Mouse (Mus musculus): ENCODE data around the gene Pik3cd.

The Pik3cd gene

DNA sequence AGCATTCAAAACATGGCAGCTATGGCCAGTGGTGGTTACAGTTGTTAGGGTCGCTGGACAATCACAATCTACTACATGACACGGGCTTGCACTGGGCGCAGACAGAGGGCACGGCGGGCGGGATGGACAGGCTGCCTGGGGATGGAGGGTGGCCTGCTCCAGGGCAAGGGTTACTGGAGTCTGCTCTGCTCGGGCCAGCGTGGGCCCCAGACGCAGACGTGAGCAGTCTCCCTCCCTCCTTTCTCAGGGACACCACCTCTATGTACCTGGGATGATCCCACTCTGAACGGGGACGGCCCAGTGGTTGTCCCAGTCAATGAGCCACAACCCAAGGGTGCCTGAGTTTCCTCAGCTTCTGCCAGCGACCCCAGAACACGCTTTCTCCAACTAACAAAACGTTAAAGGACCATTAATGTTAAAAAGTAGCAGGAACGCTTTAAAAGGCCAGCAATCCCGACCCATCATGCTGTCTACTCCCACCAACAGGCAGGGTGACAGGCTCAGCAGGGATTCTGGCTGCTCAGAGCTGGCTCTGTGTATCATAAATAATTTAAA is 22.6 kb upstream of the Pik3cd start:
- no peak for DNase-seq (ENCODE audit: low spot score)

DNA sequence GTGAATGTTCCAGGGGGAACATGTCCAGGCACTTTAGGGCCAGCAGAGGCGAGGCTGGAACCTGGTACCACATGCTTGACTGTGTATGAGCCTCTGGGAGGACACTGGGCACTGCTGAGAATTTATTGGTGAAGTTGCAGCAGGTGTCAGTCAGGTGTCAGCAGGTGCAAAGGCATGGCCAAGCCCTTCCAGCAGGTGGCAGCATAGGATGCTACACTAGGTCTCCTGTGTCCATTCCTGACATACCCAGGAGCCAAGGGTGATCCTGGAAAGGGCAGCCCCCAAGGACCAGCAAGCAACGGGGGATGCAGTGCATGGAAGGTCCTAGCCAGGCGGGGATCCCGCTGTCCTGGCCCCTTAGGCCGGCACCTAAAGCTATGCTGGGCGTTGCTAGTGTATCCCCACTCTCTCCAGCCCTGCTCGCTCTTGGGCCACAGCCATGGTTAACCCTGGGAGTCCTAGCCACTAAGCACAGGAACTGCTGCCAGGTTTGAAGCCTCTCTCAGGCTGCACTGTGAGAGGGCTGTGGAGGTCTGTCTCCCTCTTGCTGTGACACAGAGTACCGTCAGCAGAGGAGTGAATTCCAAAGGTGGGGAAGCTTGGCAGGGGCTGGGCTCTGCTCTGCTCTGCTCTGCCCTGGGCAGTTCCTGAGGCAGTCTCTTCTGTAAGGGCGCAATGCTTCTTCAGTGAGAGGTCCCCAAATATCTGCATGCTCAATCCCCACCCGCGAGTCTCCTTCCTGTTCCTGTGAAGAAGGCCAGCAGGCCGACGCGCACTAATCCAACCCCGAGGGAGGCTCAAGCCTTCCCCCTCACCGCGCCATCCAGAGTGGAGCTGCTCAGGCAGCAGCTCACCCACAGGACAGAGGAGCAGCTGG is 21.7 kb upstream of the Pik3cd start:
- no peak for DNase-seq (ENCODE audit: low spot score)

DNA sequence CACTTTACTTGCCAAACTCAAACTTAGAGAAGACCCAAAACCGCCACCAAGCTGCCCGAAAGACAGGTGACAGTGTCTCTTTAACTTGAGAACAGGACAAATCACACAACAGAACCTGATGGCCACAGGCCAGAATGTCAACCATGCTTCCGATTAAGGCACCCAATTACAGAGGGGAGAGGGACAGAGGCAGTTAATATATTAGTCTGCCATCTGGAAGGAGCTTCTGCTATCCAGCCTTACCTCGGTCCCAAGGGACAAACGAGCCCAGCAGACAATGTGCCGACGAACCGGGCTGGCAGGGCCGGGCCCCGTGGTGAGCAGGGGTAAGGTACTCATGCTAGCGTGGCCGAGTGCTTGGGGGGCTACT is 20.6 kb upstream of the Pik3cd start:
- DNase-seq (ENCODE audit: low spot score): no peak

DNA sequence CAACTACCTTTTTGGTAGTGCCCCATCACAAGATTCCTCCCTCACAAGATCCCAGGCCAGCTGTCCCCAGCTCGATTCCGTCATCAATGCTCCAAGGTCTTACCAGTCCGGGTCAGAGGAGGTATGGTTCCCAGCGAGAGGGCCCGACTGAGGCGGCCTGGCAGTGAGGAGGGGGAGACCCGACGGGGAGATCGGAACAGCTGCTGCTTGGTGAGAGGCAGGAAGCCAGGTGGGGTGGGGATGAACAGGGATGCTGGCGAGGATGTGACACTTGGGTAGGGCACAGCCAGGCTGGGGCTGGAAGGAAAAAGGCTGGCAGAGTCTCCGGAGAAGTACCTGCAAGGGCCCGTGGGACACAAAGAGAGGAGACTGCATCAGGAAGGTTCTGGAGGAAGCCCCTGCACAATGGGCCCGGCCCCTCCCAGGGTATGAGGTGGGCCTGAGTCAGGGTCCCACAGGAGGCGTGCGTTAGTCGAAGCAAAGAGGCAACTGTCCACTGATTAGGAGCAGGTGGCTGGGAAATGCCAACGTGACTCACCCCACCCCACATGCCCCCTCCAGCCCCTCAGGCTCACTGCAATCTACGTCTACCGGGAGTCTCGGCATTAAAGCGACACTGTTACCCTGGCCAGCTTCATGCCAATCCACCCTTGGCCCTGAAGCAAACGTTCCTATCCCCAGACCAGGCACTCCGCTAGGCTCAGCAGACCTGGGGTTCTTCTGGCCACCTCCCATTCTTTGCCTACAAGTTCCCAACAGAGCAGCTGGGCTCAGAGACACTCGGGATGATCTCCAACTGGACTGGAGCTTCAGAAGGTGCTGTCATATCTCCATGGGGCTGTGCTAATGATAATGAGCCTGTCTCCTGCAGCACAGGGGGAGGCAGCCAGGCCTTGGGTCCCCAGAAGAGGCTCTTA is 20.0 kb upstream of the Pik3cd start:
- DNase-seq (ENCODE audit: low spot score): no peak

DNA sequence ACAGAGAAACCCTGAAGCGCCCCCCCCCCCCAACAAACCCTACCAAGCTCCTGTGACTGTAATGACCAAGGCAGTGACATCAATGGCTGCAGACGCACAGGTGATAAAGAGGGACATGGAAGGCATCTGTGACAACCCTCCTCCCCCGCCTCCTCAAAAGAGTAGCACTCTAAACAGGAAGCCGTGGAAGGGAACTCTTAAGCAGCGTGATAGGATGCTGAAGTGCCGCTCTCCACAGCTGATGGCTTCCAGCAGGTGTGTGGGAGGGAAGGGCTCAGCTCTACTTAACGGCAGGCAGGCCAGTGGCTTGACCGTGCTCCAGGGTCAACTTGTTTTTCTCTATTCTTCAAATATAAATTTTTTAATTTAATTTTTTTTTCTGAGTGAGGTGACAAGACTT is 18.8 kb upstream of the Pik3cd start:
- no peak for DNase-seq (ENCODE audit: low spot score)

DNA sequence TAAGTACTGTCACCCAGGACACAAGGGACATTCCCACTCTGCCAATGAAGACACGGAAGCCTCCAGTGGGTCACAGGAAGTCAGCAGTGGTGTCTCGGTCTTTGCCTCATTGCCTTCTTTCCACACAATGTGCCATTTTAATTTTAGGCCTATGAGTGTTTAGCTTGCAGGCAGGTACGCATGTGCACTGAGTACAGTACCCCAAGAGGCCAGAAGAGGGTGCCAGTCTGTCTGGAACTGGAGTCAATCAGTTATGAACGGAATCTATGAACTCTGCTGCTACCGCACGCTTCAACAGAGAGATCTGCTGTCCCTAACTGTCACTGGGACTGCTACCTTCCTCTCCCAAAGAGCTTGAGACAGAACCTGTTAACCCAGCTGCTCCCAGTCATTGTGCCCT is 17.3 kb upstream of the Pik3cd start:
- no peak for DNase-seq (ENCODE audit: low spot score)

DNA sequence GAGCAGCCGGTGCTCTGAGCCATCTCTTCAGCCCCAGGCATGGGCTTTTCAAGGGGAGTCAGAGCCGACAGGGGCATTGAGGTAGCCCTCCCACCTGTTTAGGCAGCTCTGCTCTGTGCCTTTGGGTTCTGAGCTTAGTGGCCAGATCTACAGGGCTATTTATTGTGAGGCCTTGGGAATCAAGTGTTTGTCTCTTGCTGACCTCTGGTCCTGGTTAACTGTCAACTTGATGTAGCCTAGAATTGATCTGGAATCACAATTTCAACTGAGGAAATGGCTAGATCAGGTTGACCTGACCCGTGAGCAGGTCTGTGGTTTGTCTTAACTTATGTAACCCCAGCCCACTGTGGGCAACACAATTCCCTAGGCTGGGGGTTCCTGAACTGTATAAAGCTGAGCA is 12.2 kb upstream of the Pik3cd start:
- DNase-seq (ENCODE audit: low spot score): no peak

DNA sequence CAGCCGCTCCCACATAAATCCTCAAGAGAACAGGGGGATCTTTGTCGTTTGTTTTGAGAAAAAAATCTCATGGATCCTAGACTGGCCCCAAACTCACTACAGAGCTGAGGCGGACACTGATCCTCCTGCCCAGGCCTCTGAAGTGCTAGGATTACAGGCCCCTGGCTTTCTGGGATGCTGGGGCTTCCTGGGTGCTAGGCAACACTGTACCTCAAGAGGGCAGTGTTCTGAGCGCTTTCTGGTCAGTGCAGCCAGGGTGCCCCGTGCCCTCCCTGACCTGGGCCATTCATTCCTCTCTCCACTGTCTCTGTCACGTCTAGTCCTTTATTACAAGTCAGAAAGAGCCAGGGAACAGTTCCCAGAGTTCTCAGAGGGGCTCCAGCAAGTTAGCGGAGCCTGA is 9.6 kb upstream of the Pik3cd start:
- no peak for DNase-seq (ENCODE audit: low spot score)

DNA sequence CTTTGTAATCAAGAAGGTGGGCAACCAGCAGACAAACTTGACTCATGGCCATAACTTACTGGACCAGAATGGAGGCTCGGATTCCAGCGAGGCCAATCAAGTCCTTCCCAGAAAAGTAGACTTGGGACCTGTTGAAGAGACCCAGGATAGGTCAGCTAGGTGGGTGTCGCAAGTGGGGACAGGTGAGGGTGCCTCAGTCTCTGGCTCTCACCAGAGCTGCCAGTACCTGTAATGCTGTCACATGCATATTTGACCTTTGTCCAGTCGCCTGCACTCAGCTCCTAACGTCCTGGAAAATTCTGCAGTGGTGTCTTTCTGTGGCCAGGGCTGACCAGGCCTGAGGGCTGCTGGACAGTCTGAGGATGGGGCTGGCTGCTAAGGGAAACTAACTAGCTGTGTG is 9.1 kb upstream of the Pik3cd start:
- DNase-seq (ENCODE audit: low spot score): no peak

DNA sequence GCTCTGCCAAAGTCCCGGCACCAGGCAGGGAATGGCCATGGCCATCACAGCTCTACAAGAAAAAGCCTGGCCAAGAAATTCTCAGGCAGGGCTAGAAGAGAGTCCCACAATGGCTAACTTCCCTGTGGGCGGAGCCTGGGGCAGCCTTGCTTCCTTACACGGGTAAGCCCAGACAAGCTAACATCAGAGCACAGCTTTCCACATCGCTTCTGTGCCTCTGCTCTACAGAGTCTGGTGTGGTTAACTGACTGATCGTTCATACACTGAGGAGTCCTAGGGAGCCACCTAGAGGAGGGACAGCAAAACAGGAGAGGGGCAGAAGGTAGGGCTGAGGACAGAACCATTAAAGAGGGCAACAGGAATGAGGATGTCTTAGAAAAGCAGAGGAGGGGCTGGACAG is 8.1 kb upstream of the Pik3cd start:
- DNase-seq (ENCODE audit: low spot score): peak; percentile 61

DNA sequence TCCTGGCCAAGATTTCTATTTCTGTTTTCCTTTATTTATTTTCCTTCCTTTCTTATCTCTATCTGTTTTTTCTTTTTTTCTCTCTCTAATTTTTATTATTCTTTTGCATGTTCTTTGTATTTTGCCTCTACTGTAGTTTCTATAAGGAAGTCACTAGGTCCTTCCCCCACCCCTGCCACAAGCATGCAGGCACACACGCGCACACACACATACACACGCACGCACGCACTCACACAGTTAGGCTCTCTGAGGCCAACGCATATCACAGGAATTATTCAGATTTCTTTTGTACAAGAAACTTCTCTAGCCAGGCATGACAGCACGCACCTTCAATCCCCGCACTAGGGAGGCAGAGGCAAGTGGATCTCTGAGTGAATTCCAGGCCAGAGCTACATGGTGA is 3.6 kb upstream of the Pik3cd start:
- DNase-seq (ENCODE audit: low spot score): no peak

DNA sequence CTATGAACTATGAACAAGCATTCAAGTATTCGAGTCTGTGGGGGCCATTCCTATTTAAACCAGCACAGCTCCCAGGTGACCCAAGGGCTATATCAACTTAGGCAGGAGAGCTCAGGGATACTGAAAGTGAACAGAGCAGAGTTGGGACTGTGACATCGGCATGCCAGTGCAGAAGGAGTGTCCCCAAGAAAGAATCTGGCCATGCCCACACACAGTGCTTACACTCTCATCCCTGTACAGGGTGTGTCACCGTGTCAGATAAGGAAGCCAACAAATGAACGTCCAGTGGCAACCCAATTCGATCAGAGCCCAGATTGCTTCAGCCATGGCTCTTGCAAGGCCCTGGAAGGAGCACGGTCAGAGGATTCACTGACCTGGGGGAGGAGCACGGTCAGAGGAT is 2.9 kb upstream of the Pik3cd start:
- DNase-seq (ENCODE audit: low spot score): no peak

DNA sequence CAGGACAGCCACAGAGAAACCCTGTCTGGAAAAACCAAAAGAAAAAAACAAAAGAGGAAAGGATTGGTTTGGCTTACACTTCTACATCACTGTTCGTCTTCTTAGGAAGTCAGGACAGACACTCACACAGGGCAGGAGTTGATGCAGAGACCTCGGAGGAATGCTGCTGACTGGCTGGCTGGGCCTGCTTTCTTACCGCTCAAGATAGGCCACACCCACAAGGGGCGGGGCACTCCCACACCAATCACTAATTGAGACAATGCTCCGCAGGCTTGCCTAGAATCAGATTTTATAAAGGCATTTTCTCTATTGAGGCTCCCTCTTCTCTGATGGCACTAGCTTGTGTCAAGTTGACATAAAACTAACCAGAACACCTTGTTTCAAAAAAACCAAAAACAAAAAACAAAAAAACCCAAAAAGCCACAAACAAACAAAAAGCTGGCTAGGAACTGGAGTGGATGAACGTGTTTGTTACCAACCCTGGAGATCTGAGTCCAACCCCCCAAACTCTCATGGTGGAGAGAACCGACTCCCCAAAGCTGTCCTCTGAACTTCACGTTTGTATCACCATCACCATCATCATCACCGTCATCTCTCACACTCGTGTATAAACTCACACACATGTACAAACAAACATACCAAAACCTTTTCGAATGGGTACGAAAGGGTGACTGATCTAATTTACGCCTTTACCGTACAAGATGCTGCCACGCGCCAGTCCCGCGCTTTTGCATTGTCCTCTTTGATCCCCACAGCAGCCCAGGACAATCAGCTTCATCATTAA is 753 bp downstream of the Pik3cd start:
- DNase-seq (ENCODE audit: low spot score): no peak

DNA sequence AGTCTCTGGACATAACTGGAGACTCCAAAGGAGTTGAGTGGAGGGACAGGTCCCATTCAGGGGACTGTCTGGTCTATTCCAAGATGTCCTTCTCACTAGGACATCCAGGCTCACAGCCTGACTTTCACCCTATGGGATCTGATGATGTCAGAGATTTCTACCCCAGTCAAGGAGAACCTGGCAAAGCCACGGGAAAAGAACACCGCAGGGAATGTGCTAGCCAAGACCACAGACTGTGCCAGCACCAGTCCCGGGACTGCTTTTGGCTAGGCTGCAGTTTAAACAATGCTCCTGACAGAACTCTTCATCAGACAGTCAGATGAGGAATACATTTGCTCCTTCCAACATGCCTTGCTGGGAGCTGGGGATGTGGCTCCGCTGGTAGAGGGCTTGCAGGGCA is 2.4 kb downstream of the Pik3cd start:
- no peak for DNase-seq (ENCODE audit: low spot score)

DNA sequence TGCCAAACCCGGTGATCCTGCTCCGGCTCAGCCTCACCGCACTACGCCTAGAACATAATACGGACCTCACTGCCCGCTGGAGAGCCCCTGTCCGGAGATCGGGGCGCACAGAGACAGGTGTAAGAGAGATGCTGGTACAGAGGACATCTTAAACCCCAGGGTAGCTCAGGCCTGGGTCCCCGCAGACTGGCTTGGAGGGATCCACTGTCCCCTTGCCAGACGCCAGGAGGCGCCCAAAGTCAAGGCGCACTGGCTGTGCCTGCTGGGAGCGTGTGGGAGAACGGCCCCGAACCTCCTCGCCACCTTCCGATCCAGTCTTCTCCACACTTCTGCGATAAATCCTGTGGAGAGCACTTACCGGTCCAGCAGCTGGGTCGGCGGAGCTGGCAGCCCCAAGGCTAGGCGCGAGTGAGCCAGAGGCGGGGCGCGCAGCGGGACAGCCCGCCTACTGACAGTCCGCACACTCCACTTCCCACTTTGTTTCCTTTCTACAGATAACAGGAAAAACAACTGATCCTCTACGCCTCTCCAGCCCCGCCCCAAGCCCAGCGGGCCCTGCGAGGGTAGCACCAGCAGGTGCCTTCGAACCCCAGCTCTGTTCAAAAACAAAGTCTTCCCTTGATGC is 4.1 kb downstream of the Pik3cd start:
- DNase-seq (ENCODE audit: low spot score): no peak

DNA sequence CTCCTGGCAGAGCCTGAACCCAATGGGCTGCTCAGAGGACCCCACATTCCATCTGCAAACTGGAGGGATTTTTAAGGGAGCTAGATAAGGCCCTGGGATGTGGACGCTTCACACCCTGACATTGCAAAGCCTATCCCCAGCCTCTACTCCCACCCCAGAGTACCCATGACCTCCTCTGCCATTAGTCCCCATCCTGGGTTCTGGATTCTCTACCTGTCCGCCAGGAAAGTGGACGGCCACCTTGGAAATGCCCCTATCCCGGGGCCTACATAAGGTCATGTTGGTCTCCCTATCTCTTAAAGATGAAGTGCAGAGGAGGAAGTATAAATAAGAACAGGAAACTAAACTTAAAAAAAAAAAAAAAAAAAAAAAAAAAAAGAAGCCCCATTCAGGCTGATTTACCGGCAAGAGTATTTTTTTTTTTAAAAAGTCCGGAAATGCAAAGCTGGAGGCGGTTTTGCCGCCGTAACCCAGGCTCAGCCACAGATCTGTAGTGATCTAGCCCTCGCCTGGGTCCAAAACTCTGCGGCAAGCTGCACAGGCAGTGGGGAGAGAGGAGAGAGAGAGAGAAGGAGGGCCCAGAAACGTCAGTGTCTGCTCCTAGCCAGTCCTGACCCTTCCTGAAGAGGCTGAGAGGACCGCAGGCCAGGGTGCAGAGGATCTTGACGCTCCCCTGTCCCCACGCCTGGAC is 4.7 kb downstream of the Pik3cd start:
- no peak for DNase-seq (ENCODE audit: low spot score)

DNA sequence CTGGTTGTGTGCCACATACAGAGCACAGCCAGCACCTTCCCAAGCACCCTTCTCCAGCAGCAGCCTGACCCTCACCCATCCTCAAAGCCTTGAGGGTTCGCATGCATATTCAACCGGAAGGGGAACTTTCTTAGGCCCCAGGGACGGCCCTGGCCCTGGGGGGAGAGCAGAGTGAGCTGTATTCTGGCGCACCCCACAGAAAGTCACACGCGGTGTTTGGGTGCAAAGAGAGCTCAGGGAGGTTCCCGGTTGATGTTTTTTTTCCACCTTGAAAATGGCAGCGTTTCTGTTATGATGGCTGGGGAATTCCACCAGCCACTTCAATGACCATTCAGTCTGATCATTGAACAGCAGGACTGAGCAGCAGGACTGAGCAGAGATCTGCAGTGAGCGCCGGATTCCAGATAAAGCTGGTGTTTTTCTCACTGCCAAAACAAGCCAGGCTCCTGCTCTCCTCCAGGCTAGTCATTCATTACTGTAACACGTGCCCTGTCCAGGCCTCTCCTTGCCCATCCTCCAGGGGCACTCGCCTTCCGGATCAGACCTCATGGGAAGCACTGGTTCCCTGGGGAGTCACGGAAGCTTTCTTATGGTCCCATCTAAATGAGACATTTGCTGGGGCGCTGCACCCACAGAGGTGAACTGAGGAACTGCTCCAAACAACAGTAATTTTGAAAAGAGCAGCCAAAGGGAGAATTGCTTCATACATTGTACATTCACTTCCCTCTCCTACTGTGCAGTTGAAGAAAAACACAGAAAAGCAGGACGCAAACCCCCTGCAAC is 6.0 kb downstream of the Pik3cd start:
- DNase-seq (ENCODE audit: low spot score): no peak

DNA sequence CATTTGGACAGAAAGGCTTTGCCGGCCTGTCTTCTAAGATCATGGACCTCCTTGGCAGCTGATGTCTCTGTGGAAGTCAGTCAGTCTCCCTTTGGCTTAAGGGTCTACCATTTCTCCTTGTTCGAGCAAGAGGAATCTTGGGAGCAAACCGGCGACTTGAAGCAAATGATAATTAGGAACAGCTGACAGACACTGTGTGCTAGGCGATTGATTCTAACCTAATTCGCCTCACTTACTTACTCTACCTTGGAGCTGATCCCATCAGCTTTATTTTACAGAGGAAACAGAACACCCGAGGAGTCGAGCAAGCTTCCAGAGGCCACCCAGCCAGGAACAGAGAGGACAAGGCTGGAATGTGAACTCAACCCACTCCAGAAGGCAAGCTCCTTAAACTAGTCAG is 11.0 kb downstream of the Pik3cd start:
- DNase-seq (ENCODE audit: low spot score): no peak

DNA sequence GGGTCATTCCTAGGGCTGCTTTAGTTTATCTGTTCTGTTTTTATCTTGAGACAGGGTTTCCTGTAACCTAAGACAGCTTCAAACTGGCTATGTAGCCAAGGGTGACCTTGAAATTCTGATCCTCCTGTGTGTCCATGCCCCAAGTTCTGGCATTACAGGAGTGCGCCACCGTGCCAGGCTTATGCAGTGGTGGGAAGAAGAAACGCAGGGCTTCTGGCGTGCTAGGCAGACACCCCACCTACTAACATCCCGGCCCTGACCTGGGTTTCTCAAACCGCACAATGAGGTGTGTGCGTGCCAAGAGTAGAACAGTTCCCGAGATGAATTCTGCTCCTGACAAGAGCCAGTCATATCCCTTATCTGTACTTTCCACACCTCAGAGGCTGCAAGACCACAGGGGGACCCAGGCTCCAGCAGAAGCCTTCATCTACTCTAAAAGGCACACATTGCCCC is 11.5 kb downstream of the Pik3cd start:
- DNase-seq (ENCODE audit: low spot score): no peak
